Mouse (Mus musculus) myocyte (in vitro differentiated cells): ENCODE data around the gene Sbf2.

ENCODE experiments used
- CEBPB ChIP-seq: IDR thresholded peaks from 2 replicates; pipeline ENCODE4 v1.6.1; 2011; ENCODE audit warnings: mild to moderate bottlenecking, moderate library complexity; ENCODE audit not compliant: poor library complexity, insufficient read depth, severe bottlenecking
- E2F4 ChIP-seq: IDR thresholded peaks from one replicate; pipeline ENCODE4 v1.6.1; 2011; ENCODE audit warnings: mild to moderate bottlenecking, control low read depth, moderate library complexity; ENCODE audit not compliant: insufficient read depth
- MAX ChIP-seq: IDR thresholded peaks from one replicate; pipeline ENCODE4 v1.6.1; 2011; ENCODE audit warnings: low read depth, mild to moderate bottlenecking, control low read depth
- MYOD1 ChIP-seq, 3 experiments: IDR thresholded peaks; one replicate each; pipeline ENCODE4 v1.6.1; 2011; ENCODE audit warnings: control low read depth in 2 of 3, low read depth in 2 of 3, mild to moderate bottlenecking in 2 of 3, moderate library complexity in 1 of 3; ENCODE audit not compliant: insufficient read length in 2 of 3, control insufficient read depth in 1 of 3
- MYOG ChIP-seq, 3 experiments: IDR thresholded peaks; one replicate each; pipeline ENCODE4 v1.6.1; 2011; ENCODE audit warnings: control low read depth in 2 of 3, low read depth in 2 of 3, mild to moderate bottlenecking in 2 of 3; ENCODE audit not compliant: insufficient read length in 2 of 3, control insufficient read depth in 1 of 3, insufficient read depth in 1 of 3
- POLR2A ChIP-seq: IDR thresholded peaks from one replicate; pipeline ENCODE4 v1.6.1; 2011; ENCODE audit warnings: low read depth, mild to moderate bottlenecking, control low read depth, moderate library complexity; ENCODE audit not compliant: insufficient read length
- REST ChIP-seq: IDR thresholded peaks from one replicate; pipeline ENCODE4 v1.6.1; 2011; ENCODE audit warnings: mild to moderate bottlenecking, control low read depth, moderate library complexity; ENCODE audit not compliant: insufficient read depth, insufficient read length
- TCF12 ChIP-seq: IDR thresholded peaks from one replicate; pipeline ENCODE4 v1.6.1; 2011; ENCODE audit warnings: mild to moderate bottlenecking, control low read depth; ENCODE audit not compliant: poor library complexity, insufficient read depth, severe bottlenecking
- USF1 ChIP-seq: IDR thresholded peaks from one replicate; pipeline ENCODE4 v1.6.1; 2011; ENCODE audit warnings: low read depth, mild to moderate bottlenecking, control low read depth, moderate library complexity

DNA sequence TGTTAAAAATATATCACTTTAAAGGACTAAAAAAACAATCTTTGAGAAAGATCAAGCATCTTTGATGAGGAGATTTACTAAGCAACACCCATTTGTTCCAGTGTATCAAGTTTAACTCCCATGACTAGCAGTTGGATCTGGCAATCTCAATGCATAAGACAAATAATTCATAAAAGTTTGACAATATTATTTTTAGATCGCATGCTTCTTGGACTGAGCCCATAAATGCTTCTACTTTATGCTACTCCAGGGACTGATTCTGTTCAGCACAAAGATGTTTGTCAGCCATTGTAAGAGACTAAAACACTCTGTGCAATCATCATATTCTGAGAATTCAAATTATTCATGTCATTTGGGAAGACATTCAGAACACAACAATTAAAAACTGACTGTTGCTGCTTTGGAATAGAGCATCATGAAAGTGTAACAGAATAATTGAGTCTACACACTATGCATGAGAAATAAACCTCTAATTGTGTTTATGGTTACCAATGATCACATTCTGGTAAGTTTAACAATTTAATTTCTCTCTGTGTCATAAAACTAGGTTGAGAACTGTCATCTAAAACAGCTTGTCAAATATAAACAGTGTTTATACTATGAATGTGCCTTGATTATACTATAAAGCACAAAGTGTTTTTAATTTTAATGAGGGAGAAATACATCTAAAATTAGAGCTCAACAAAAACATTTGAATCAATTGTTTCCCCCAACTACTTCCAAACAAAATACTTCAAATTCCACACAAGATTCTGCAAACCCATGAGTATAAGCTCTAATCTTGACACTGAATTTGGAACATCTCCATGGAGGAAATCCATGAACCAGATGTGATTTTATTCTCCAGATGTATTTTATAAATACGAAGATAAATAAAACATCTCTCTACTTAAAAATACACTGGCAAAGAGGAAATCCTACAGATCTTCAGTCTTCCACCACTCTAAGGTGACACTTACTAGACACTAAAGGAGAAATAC, 98.2 kb downstream of the Sbf2 start:
- TF ChIP-seq POLR2A (no peak), E2F4 (no peak), MYOD1 (IDR thresholded peaks at IDR 0.05; ENCODE audit: control insufficient read depth in 1 of 3, insufficient read length in 2 of 3, low read depth in 2 of 3) (no peak), MAX (no peak), REST (no peak), TCF12 (no peak), USF1 (no peak), CEBPB (no peak), MYOG (IDR thresholded peaks at IDR 0.05; ENCODE audit: control insufficient read depth in 1 of 3, insufficient read depth in 1 of 3, insufficient read length in 2 of 3, low read depth in 2 of 3) (no peak)
